9 mouse cellular contexts compared by ENCODE assay signal in the genomic region with DNA sequence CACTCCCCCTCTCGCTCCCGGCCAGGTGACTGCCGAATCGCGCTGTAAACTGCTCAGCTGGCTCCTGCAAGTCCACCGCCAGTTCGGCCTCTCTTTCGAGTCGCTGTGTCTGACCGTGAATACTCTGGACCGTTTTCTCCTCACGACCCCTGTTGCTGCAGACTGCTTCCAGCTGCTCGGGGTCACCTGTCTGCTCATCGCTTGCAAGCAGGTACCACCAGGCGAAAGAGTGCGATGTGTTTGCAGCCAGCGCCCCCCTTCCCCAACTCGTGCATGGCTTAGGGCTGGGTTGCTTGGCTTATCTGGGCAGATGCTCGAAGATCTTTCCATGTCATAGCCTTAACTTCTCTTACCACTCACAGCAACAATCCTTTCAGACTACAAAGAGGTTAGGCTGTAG. TPM values are rescaled to one million over a fixed set of nuclear protein-coding genes. Genes with fewer than 3 reads are reported as not detected.
DNase-seq lines count a peak whose midpoint lies in the region; ATAC-seq and TF ChIP-seq lines count a peak whose summit lies in the region.
"Had no signal": no experiment of that assay in that cellular context is flagged by ENCODE, and none has a peak within 500 bp of the region (broad histone marks: within the 10 kb centered on the region; RNA-seq: fewer than 3 reads in every experiment).

No protein-coding gene starts in this region.

- H3K9ac ChIP-seq in kidney, embryonic 15.5 days, result no peak overlapping the region
- no peak overlapping the region for H3K9ac ChIP-seq in hindbrain, embryonic 15.5 days
- H3K9ac ChIP-seq in midbrain, postnatal 0 days (replicated peaks; ENCODE audit: low read length, poor library complexity, severe bottlenecking), result no peak overlapping the region

- H3K4me2 ChIP-seq in kidney, embryonic 15.5 days, result peak overlapping the region; percentile 99
- H3K4me2 ChIP-seq in hindbrain, embryonic 15.5 days, result peak overlapping the region; percentile 94
- peak overlapping the region; percentile 96 for H3K4me2 ChIP-seq in midbrain, postnatal 0 days (ENCODE audit: low read depth, low read length, poor library complexity, severe bottlenecking)

- H3K27me3 ChIP-seq in kidney, embryonic 15.5 days, result peaks cover 89% of the 10 kb centered on the region
- H3K27me3 ChIP-seq in hindbrain, embryonic 15.5 days, result peaks cover 77% of the 10 kb centered on the region
- peaks cover 60% of the 10 kb centered on the region for H3K27me3 ChIP-seq in midbrain, postnatal 0 days (ENCODE audit: insufficient read depth, low read length)

- no peaks in the 10 kb centered on the region for H3K9me3 ChIP-seq in kidney, embryonic 15.5 days (replicated peaks)
- H3K9me3 ChIP-seq in hindbrain, embryonic 15.5 days, result no peaks in the 10 kb centered on the region
- H3K9me3 ChIP-seq in midbrain, postnatal 0 days (ENCODE audit: low read length), result no peaks in the 10 kb centered on the region

- peak overlapping the region; percentile 58 for H3K4me3 ChIP-seq in kidney, embryonic 15.5 days (replicated peaks)
- H3K4me3 ChIP-seq in cortical plate, adult 2 months (ENCODE audit: insufficient read depth, low read length), result peak overlapping the region; percentile 21; the same call in 1 of the 2 replicates
- H3K4me3 ChIP-seq in hindbrain, embryonic 15.5 days, result peak overlapping the region; percentile 48
- peak overlapping the region; percentile 58 for H3K4me3 ChIP-seq in midbrain, postnatal 0 days (ENCODE audit: low read depth, low read length)

- no peak for TF ChIP-seq CTCF in cortical plate, adult 2 months (IDR thresholded peaks at IDR 0.05; ENCODE audit: extremely low read depth, insufficient read depth, low read length)
- TF ChIP-seq CTCF in midbrain, postnatal 0 days (IDR thresholded peaks at IDR 0.05), result no peak

- ATAC-seq in kidney, embryonic 15.5 days (replicated peaks; ENCODE audit: low FRiP score), result no peak
- ATAC-seq in hindbrain, embryonic 15.5 days (ENCODE audit: low FRiP score, low read depth), result no peak
- ATAC-seq in midbrain, postnatal 0 days (ENCODE audit: low FRiP score), result no peak

- WGBS in kidney, embryonic 15.5 days, result 1% methylated on average over 19 of the region's 19 CpGs
- under 1% methylated on average over 19 of the region's 19 CpGs for WGBS in hindbrain, embryonic 15.5 days
- WGBS in midbrain, postnatal 0 days, result under 1% methylated on average over 19 of the region's 19 CpGs

- TF ChIP-seq POLR2A in cortical plate, adult 2 months (IDR thresholded peaks at IDR 0.05; ENCODE audit: extremely low read depth, insufficient read depth, low read length), result no peak

- no peak for DNase-seq in kidney, adult 11 months
- no peak for DNase-seq in midbrain, postnatal 0 days (ENCODE audit: low spot score)
- DNase-seq in layer of hippocampus, adult 18-20 months (ENCODE audit: low spot score in 2 of 2), result no peak
- DNase-seq in layer of hippocampus, postnatal 25 days (ENCODE audit: extremely low spot score in 1 of 2, low spot score in 1 of 2), result no peak
- DNase-seq in frontal cortex, postnatal 25 days (ENCODE audit: low spot score in 2 of 2), result no peak

- peaks cover 58% of the 10 kb centered on the region for H3K4me1 ChIP-seq in kidney, embryonic 15.5 days
- H3K4me1 ChIP-seq in cortical plate, adult 2 months (ENCODE audit: control insufficient read depth, insufficient read depth, low read length), result 0 out of 2 replicates have a peak, but pooled peaks cover 2% of the 10 kb centered on the region
- H3K4me1 ChIP-seq in hindbrain, embryonic 15.5 days (replicated peaks), result peaks cover 44% of the 10 kb centered on the region
- H3K4me1 ChIP-seq in midbrain, postnatal 0 days (ENCODE audit: insufficient read depth, low read length), result peaks cover 5% of the 10 kb centered on the region; the same call in 1 of the 2 replicates

- no peaks in the 10 kb centered on the region for H3K36me3 ChIP-seq in kidney, embryonic 15.5 days
- no peaks in the 10 kb centered on the region for H3K36me3 ChIP-seq in hindbrain, embryonic 15.5 days
- H3K36me3 ChIP-seq in midbrain, postnatal 0 days (ENCODE audit: insufficient read depth, low read length), result no peaks in the 10 kb centered on the region

- no peak overlapping the region for H3K27ac ChIP-seq in kidney, embryonic 15.5 days
- no peak overlapping the region for H3K27ac ChIP-seq in cortical plate, adult 2 months (ENCODE audit: insufficient read depth, low read length)
- no peak overlapping the region for H3K27ac ChIP-seq in hindbrain, embryonic 15.5 days (replicated peaks)
- H3K27ac ChIP-seq in midbrain, postnatal 0 days (ENCODE audit: low read depth, low read length), result no peak overlapping the region

RNA-seq across cellular contexts. Expression of gene Ccno, which starts 1.3 kb away (rescaled TPM):
- polyA plus RNA-seq in kidney, embryonic 15.5 days (2015; fragmentation: Nextera tagmentation; extraction: Ambion mirVana), result 0.49 and 0.61 TPM in 2 replicates
- polyA plus RNA-seq in cortical plate, adult 2 months (2012; rRNA removed), result 1.8 and 2.7 TPM in 2 replicates
- polyA plus RNA-seq in hindbrain, embryonic 15.5 days (2015; fragmentation: Nextera tagmentation; extraction: Ambion mirVana), result 0.67 and 1.4 TPM in 2 replicates
- 1.6 and 7.9 TPM in 2 replicates for total RNA-seq in midbrain, postnatal 0 days (2014; rRNA removed)
- polyA plus RNA-seq in midbrain, postnatal 0 days (2015; fragmentation: Nextera tagmentation; extraction: Ambion mirVana), result 1.0 and 1.1 TPM in 2 replicates
- 1 to 10 TPM; 4.8 to 5.3 TPM for total RNA-seq in layer of hippocampus, adult 18-20 months (2021)
- 1 to 10 TPM; 4.8 to 5.1 TPM for total RNA-seq in layer of hippocampus, postnatal 25 days (2021)

RNA-seq across cellular contexts. Expression of gene Mcidas, which starts 4.8 kb away (rescaled TPM):
- polyA plus RNA-seq in kidney, embryonic 15.5 days (2015; fragmentation: Nextera tagmentation; extraction: Ambion mirVana), result not detected in 2 replicates
- polyA plus RNA-seq in cortical plate, adult 2 months (2012; rRNA removed), result 0.10 and 0.13 TPM in 2 replicates
- polyA plus RNA-seq in hindbrain, embryonic 15.5 days (2015; fragmentation: Nextera tagmentation; extraction: Ambion mirVana), result 0.45 and 1.3 TPM in 2 replicates
- total RNA-seq in midbrain, postnatal 0 days (2014; rRNA removed), result 0.77 and 1.4 TPM in 2 replicates
- 0.38 and 0.81 TPM in 2 replicates for polyA plus RNA-seq in midbrain, postnatal 0 days (2015; fragmentation: Nextera tagmentation; extraction: Ambion mirVana)
- under 1 TPM; 0.36 to 0.52 TPM for total RNA-seq in layer of hippocampus, adult 18-20 months (2021)
- under 1 TPM; 0.37 to 0.75 TPM for total RNA-seq in layer of hippocampus, postnatal 25 days (2021)
- total RNA-seq: liver, adult 2 months had no signal
- polyA plus RNA-seq: liver, adult 2 months had no signal

RNA-seq across cellular contexts. Expression of gene Cdc20b, which starts 46.0 kb away (rescaled TPM):
- not detected in 2 replicates for polyA plus RNA-seq in kidney, embryonic 15.5 days (2015; fragmentation: Nextera tagmentation; extraction: Ambion mirVana)
- polyA plus RNA-seq in cortical plate, adult 2 months (2012; rRNA removed), result 0.08 TPM in 1 of 2 replicates, not detected in the other
- polyA plus RNA-seq in hindbrain, embryonic 15.5 days (2015; fragmentation: Nextera tagmentation; extraction: Ambion mirVana), result 0.24 and 0.52 TPM in 2 replicates
- 1.7 and 2.0 TPM in 2 replicates for total RNA-seq in midbrain, postnatal 0 days (2014; rRNA removed)
- 0.15 and 0.18 TPM in 2 replicates for polyA plus RNA-seq in midbrain, postnatal 0 days (2015; fragmentation: Nextera tagmentation; extraction: Ambion mirVana)
- not detected for total RNA-seq in layer of hippocampus, adult 18-20 months (2021)
- total RNA-seq in layer of hippocampus, postnatal 25 days (2021), result under 1 TPM in 1 of 2 experiments, not detected in 1; 0.39 TPM
- total RNA-seq: liver, adult 2 months had no signal
- polyA plus RNA-seq: liver, adult 2 months had no signal

RNA-seq across cellular contexts. Expression of gene Gpx8, which starts 57.3 kb away (rescaled TPM):
- 161 TPM in 2 replicates for polyA plus RNA-seq in kidney, embryonic 15.5 days (2015; fragmentation: Nextera tagmentation; extraction: Ambion mirVana)
- polyA plus RNA-seq in cortical plate, adult 2 months (2012; rRNA removed), result 10.4 and 10.7 TPM in 2 replicates
- polyA plus RNA-seq in hindbrain, embryonic 15.5 days (2015; fragmentation: Nextera tagmentation; extraction: Ambion mirVana), result 59.0 and 62.9 TPM in 2 replicates
- total RNA-seq in midbrain, postnatal 0 days (2014; rRNA removed), result 16.2 and 27.1 TPM in 2 replicates
- polyA plus RNA-seq in midbrain, postnatal 0 days (2015; fragmentation: Nextera tagmentation; extraction: Ambion mirVana), result 37.5 and 41.7 TPM in 2 replicates
- 1 to 10 TPM; 3.9 to 5.0 TPM for total RNA-seq in layer of hippocampus, adult 18-20 months (2021)
- 10 to 100 TPM in 1 of 2 experiments, 1 to 10 TPM in 1; 8.4 to 11.9 TPM for total RNA-seq in layer of hippocampus, postnatal 25 days (2021)
